Mouse (Mus musculus) G1E (cell line): ENCODE measurements around the gene Olfr733.

ENCODE experiments used
- CTCF ChIP-seq: IDR thresholded peaks from 2 replicates; pipeline ENCODE4 v1.5.1; 2012; ENCODE audit warnings: low read depth, low read length, inconsistent platforms, mixed read lengths
- GATA1 ChIP-seq: IDR thresholded peaks from 2 replicates; pipeline ENCODE4 v1.6.1; 2012; ENCODE audit warnings: borderline replicate concordance, low read length, inconsistent platforms, mixed read lengths
- GATA2 ChIP-seq: IDR thresholded peaks from 2 replicates; pipeline ENCODE4 v1.6.1; 2012; ENCODE audit warnings: low read depth, low read length, inconsistent platforms, borderline replicate concordance
- POLR2AphosphoS5 ChIP-seq: IDR thresholded peaks from 2 replicates; pipeline ENCODE4 v1.6.1; 2012; ENCODE audit warnings: low read depth, low read length, inconsistent platforms; ENCODE audit not compliant: insufficient replicate concordance

GRCm38 (mm10) chr14:50348796-50349195 is 47.5 kb upstream of the Olfr733 start, which contains the start of gene Olfr735:
- TF ChIP-seq POLR2AphosphoS5 (no peak), CTCF (no peak), GATA1 (no peak), GATA2 (no peak)
